Mouse (Mus musculus) large intestine, adult 2 months (tissue): ENCODE measurements around the gene Zfp385a. TPM values are rescaled to one million over a fixed set of nuclear protein-coding genes. Genes with fewer than 3 reads are reported as not detected.

ENCODE experiments used
- DNase-seq: peaks from one replicate; pipeline ENCODE4 v3.0.0-alpha.2; 2012; ENCODE audit warnings: low read depth, low spot score
- WGBS: fragments of 180-500 bp; shearing (Covaris S2); methylation state at CpG from one replicate; pipeline ENCODE4 v1.1.7; 2018; 5-methylcytosine and 5-hydroxymethylcytosine counted together
- polyA plus RNA-seq: library from polyadenylated mRNA; depleted of rRNA; stranded (reverse); fragments of >200 nt; gene quantifications from 2 replicates; pipeline ENCODE4 v1.2.3, GENCODE M21; 2012; rRNA removed

The Zfp385a gene
- polyA plus RNA-seq, result 3.8 and 5.9 TPM in 2 replicates

- DNase-seq, result no peak
- under 1% methylated on average over 23 of the region's 26 CpGs for WGBS
Measured at GRCm38 (mm10) chr15:103339961-103340337, at the start of gene Zfp385a. Gene Zfp385a (minus strand): TSS chr15:103340093.

- DNase-seq, result no peak
- WGBS, result 45% methylated on average over 4 of the region's 4 CpGs
Measured at GRCm38 (mm10) chr15:103388556-103389145, 48.8 kb upstream of the Zfp385a start.

- WGBS, result 53% methylated on average over 7 of the region's 7 CpGs
- no peak for DNase-seq
Measured at GRCm38 (mm10) chr15:103383771-103384488, 44.0 kb upstream of the Zfp385a start.

GRCm38 (mm10) chr15:103382795-103383406 is 43.0 kb upstream of the Zfp385a start:
- no peak for DNase-seq
- 12% methylated on average over 5 of the region's 5 CpGs for WGBS

GRCm38 (mm10) chr15:103382075-103382474 is 42.2 kb upstream of the Zfp385a start:
- DNase-seq, result no peak
- WGBS, result 85% methylated on average over 2 of the region's 2 CpGs

- DNase-seq, result no peak
- 26% methylated on average over 3 of the region's 3 CpGs for WGBS
Measured at GRCm38 (mm10) chr15:103378665-103379356, 38.9 kb upstream of the Zfp385a start.

- 74% methylated on average over 3 of the region's 3 CpGs for WGBS
- DNase-seq, result no peak
Measured at GRCm38 (mm10) chr15:103377752-103378664, 38.1 kb upstream of the Zfp385a start.

- 57% methylated on average over 8 of the region's 8 CpGs for WGBS
- DNase-seq, result no peak
Measured at GRCm38 (mm10) chr15:103376837-103377269, 37.0 kb upstream of the Zfp385a start.

GRCm38 (mm10) chr15:103375112-103375800 is 35.4 kb upstream of the Zfp385a start:
- WGBS, result 82% methylated on average over 4 of the region's 4 CpGs
- no peak for DNase-seq

- no peak for DNase-seq
Measured at GRCm38 (mm10) chr15:103372461-103372860, 32.6 kb upstream of the Zfp385a start.

- 53% methylated on average over 1 of the region's 1 CpGs for WGBS
- no peak for DNase-seq
Measured at GRCm38 (mm10) chr15:103371741-103372140, 31.8 kb upstream of the Zfp385a start.

- 17% methylated on average over 2 of the region's 2 CpGs for WGBS
Measured at GRCm38 (mm10) chr15:103371208-103371607, 31.3 kb upstream of the Zfp385a start.

GRCm38 (mm10) chr15:103370462-103370861 is 30.6 kb upstream of the Zfp385a start:
- DNase-seq, result no peak
- WGBS, result 49% methylated on average over 4 of the region's 4 CpGs

More at GRCm38 (mm10) chr15:103371208-103371607, 31.3 kb upstream of the Zfp385a start:
- no peak for DNase-seq

GRCm38 (mm10) chr15:103369123-103369522 is 29.2 kb upstream of the Zfp385a start:
- 86% methylated on average over 1 of the region's 1 CpGs for WGBS
- DNase-seq, result no peak

GRCm38 (mm10) chr15:103368179-103368940 is 28.5 kb upstream of the Zfp385a start:
- 67% methylated on average over 4 of the region's 4 CpGs for WGBS
- no peak for DNase-seq

- no peak for DNase-seq
- under 1% methylated on average over 49 of the region's 51 CpGs for WGBS
Measured at GRCm38 (mm10) chr15:103366376-103367149, 26.7 kb upstream of the Zfp385a start, which contains the start of gene Itga5. Gene Itga5 (minus strand): TSS chr15:103366763.
